Mouse (Mus musculus): ENCODE measurements around the gene Pamr1.

Pamr1 gene

GRCm38 (mm10) chr2:102579248-102579647, 29.4 kb downstream of the Pamr1 start:
- no peak for TF ChIP-seq POU5F1 (IDR thresholded peaks at IDR 0.05; ENCODE audit: borderline replicate concordance, low read length)
- TF ChIP-seq NANOG (IDR thresholded peaks at IDR 0.05; ENCODE audit: borderline replicate concordance, low read length): no peak
- TF ChIP-seq CTCF (conservative IDR thresholded peaks at IDR 0.05; ENCODE audit: low read length): no peak
- H3K4me3 ChIP-seq (replicated peaks; ENCODE audit: low read length): no peak overlapping the region
- H3K4me1 ChIP-seq (replicated peaks; ENCODE audit: low read depth, low read length): no peaks in the 10 kb centered on the region
- H3K9me3 ChIP-seq (ENCODE audit: low read length): no peaks in the 10 kb centered on the region
- H3K27me3 ChIP-seq (ENCODE audit: insufficient read depth, low read length): no peaks in the 10 kb centered on the region
- H3K36me3 ChIP-seq (ENCODE audit: insufficient read depth, low read length): no peaks in the 10 kb centered on the region

- TF ChIP-seq CTCF (conservative IDR thresholded peaks at IDR 0.05; ENCODE audit: low read length): peak; percentile 92
- no peak for TF ChIP-seq POU5F1 (IDR thresholded peaks at IDR 0.05; ENCODE audit: borderline replicate concordance, low read length)
- no peak for TF ChIP-seq NANOG (IDR thresholded peaks at IDR 0.05; ENCODE audit: borderline replicate concordance, low read length)
- no peaks in the 10 kb centered on the region for H3K27me3 ChIP-seq (ENCODE audit: insufficient read depth, low read length)
- no peak overlapping the region for H3K4me3 ChIP-seq (replicated peaks; ENCODE audit: low read length)
- no peaks in the 10 kb centered on the region for H3K36me3 ChIP-seq (ENCODE audit: insufficient read depth, low read length)
- no peaks in the 10 kb centered on the region for H3K4me1 ChIP-seq (replicated peaks; ENCODE audit: low read depth, low read length)
- H3K9me3 ChIP-seq (ENCODE audit: low read length): no peaks in the 10 kb centered on the region
Measured at GRCm38 (mm10) chr2:102589977-102590376, 40.2 kb downstream of the Pamr1 start.

- Histone ChIP-seq H3K36me3 (ENCODE audit: insufficient read depth, low read length) (no peaks in the 10 kb centered on the region), H3K27me3 (ENCODE audit: insufficient read depth, low read length) (no peaks in the 10 kb centered on the region), H3K4me1 (replicated peaks; ENCODE audit: low read depth, low read length) (no peaks in the 10 kb centered on the region), H3K9me3 (ENCODE audit: low read length) (no peaks in the 10 kb centered on the region), H3K4me3 (replicated peaks; ENCODE audit: low read length) (no peak overlapping the region)
- TF ChIP-seq NANOG (IDR thresholded peaks at IDR 0.05; ENCODE audit: borderline replicate concordance, low read length) (no peak), CTCF (conservative IDR thresholded peaks at IDR 0.05; ENCODE audit: low read length) (no peak), POU5F1 (IDR thresholded peaks at IDR 0.05; ENCODE audit: borderline replicate concordance, low read length) (no peak)
Measured at GRCm38 (mm10) chr2:102594535-102594934, 44.7 kb downstream of the Pamr1 start.

GRCm38 (mm10) chr2:102595395-102596130, 45.8 kb downstream of the Pamr1 start:
- Histone ChIP-seq H3K4me1 (replicated peaks; ENCODE audit: low read depth, low read length) (no peaks in the 10 kb centered on the region), H3K27me3 (ENCODE audit: insufficient read depth, low read length) (no peaks in the 10 kb centered on the region), H3K9me3 (ENCODE audit: low read length) (no peaks in the 10 kb centered on the region), H3K36me3 (ENCODE audit: insufficient read depth, low read length) (no peaks in the 10 kb centered on the region), H3K4me3 (replicated peaks; ENCODE audit: low read length) (no peak overlapping the region)
- TF ChIP-seq CTCF (conservative IDR thresholded peaks at IDR 0.05; ENCODE audit: low read length) (no peak), POU5F1 (IDR thresholded peaks at IDR 0.05; ENCODE audit: borderline replicate concordance, low read length) (no peak), NANOG (IDR thresholded peaks at IDR 0.05; ENCODE audit: borderline replicate concordance, low read length) (no peak)

GRCm38 (mm10) chr2:102598911-102599721, 49.3 kb downstream of the Pamr1 start:
- Histone ChIP-seq H3K9me3 (ENCODE audit: low read length) (no peaks in the 10 kb centered on the region), H3K4me3 (replicated peaks; ENCODE audit: low read length) (no peak overlapping the region), H3K4me1 (replicated peaks; ENCODE audit: low read depth, low read length) (no peaks in the 10 kb centered on the region), H3K27me3 (ENCODE audit: insufficient read depth, low read length) (no peaks in the 10 kb centered on the region), H3K36me3 (ENCODE audit: insufficient read depth, low read length) (no peaks in the 10 kb centered on the region)
- TF ChIP-seq POU5F1 (IDR thresholded peaks at IDR 0.05; ENCODE audit: borderline replicate concordance, low read length): no peak
- no peak for TF ChIP-seq NANOG (IDR thresholded peaks at IDR 0.05; ENCODE audit: borderline replicate concordance, low read length)
- no peak for TF ChIP-seq CTCF (conservative IDR thresholded peaks at IDR 0.05; ENCODE audit: low read length)

- no peaks in the 10 kb centered on the region for H3K9me3 ChIP-seq (ENCODE audit: low read length)
- H3K36me3 ChIP-seq (ENCODE audit: insufficient read depth, low read length): no peaks in the 10 kb centered on the region
- no peaks in the 10 kb centered on the region for H3K4me1 ChIP-seq (replicated peaks; ENCODE audit: low read depth, low read length)
- H3K27me3 ChIP-seq (ENCODE audit: insufficient read depth, low read length): no peaks in the 10 kb centered on the region
- no peak for TF ChIP-seq NANOG (IDR thresholded peaks at IDR 0.05; ENCODE audit: borderline replicate concordance, low read length)
- TF ChIP-seq CTCF (conservative IDR thresholded peaks at IDR 0.05; ENCODE audit: low read length): no peak
- TF ChIP-seq POU5F1 (IDR thresholded peaks at IDR 0.05; ENCODE audit: borderline replicate concordance, low read length): no peak
- H3K4me3 ChIP-seq (replicated peaks; ENCODE audit: low read length): no peak overlapping the region
Measured at GRCm38 (mm10) chr2:102600516-102600915, 50.7 kb downstream of the Pamr1 start.

GRCm38 (mm10) chr2:102610485-102610884, 60.7 kb downstream of the Pamr1 start:
- peaks cover 9% of the 10 kb centered on the region; the same call in 1 of the 2 replicates for H3K9me3 ChIP-seq (ENCODE audit: low read length)
- H3K4me1 ChIP-seq (replicated peaks; ENCODE audit: low read depth, low read length): no peaks in the 10 kb centered on the region
- no peak for TF ChIP-seq CTCF (conservative IDR thresholded peaks at IDR 0.05; ENCODE audit: low read length)
- TF ChIP-seq POU5F1 (IDR thresholded peaks at IDR 0.05; ENCODE audit: borderline replicate concordance, low read length): no peak
- TF ChIP-seq NANOG (IDR thresholded peaks at IDR 0.05; ENCODE audit: borderline replicate concordance, low read length): no peak
- H3K4me3 ChIP-seq (replicated peaks; ENCODE audit: low read length): no peak overlapping the region
- no peaks in the 10 kb centered on the region for H3K27me3 ChIP-seq (ENCODE audit: insufficient read depth, low read length)
- H3K36me3 ChIP-seq (ENCODE audit: insufficient read depth, low read length): no peaks in the 10 kb centered on the region

- H3K36me3 ChIP-seq (ENCODE audit: insufficient read depth, low read length): no peaks in the 10 kb centered on the region
- H3K4me3 ChIP-seq (replicated peaks; ENCODE audit: low read length): no peak overlapping the region
- no peaks in the 10 kb centered on the region for H3K27me3 ChIP-seq (ENCODE audit: insufficient read depth, low read length)
- no peak for TF ChIP-seq POU5F1 (IDR thresholded peaks at IDR 0.05; ENCODE audit: borderline replicate concordance, low read length)
- TF ChIP-seq CTCF (conservative IDR thresholded peaks at IDR 0.05; ENCODE audit: low read length): no peak
- TF ChIP-seq NANOG (IDR thresholded peaks at IDR 0.05; ENCODE audit: borderline replicate concordance, low read length): no peak
- no peaks in the 10 kb centered on the region for H3K4me1 ChIP-seq (replicated peaks; ENCODE audit: low read depth, low read length)
- H3K9me3 ChIP-seq (ENCODE audit: low read length): no peaks in the 10 kb centered on the region
Measured at GRCm38 (mm10) chr2:102616637-102617036, 66.8 kb downstream of the Pamr1 start.
